Mouse (Mus musculus) heart, adult 2 months (tissue): ENCODE results near the gene Fut9. TPM values are rescaled to one million over a fixed set of nuclear protein-coding genes. Genes with fewer than 3 reads are reported as not detected.

Source experiments
- DNase-seq, 2 experiments: peaks; one replicate each; pipeline ENCODE4 v3.0.0; 2021
- H3K27ac ChIP-seq: fragments of 200-600 bp; 2 replicates; pipeline ENCODE4 v1.8.1; 2022
- H3K27me3 ChIP-seq: fragments of 200-500 bp; 2 replicates; pipeline ENCODE4 v1.6.1; 2012; ENCODE audit warnings: mild to moderate bottlenecking, low read length, inconsistent platforms, mixed read lengths; ENCODE audit not compliant: control insufficient read depth, insufficient read depth
- H3K36me3 ChIP-seq: fragments of 200-500 bp; 2 replicates; pipeline ENCODE4 v1.6.1; 2012; ENCODE audit warnings: low read length, inconsistent platforms; ENCODE audit not compliant: control insufficient read depth, insufficient read depth
- H3K4me1 ChIP-seq: fragments of 200-500 bp; 2 replicates; pipeline ENCODE4 v1.6.1; 2011; ENCODE audit warnings: low read length; ENCODE audit not compliant: control insufficient read depth, insufficient read depth
- H3K4me3 ChIP-seq: fragments of 200-600 bp; 2 replicates; pipeline ENCODE4 v1.8.1; 2022
- H3K79me2 ChIP-seq: fragments of 200-500 bp; replicated peaks from 2 replicates; pipeline ENCODE4 v1.6.1; 2012; ENCODE audit warnings: mild to moderate bottlenecking, inconsistent platforms, low read length, moderate library complexity, mixed read lengths; ENCODE audit not compliant: control insufficient read depth, insufficient read depth
- H3K9ac ChIP-seq: fragments of 200-500 bp; 2 replicates; pipeline ENCODE4 v1.6.1; 2012; ENCODE audit warnings: low read depth, mild to moderate bottlenecking, control low read depth, inconsistent platforms, low read length, mixed read lengths
- CTCF ChIP-seq: fragments of 200-600 bp; IDR thresholded peaks from 2 replicates; pipeline ENCODE4 v1.8.1; 2022; ENCODE audit warnings: antibody characterized with exemption, mild to moderate bottlenecking, moderate library complexity
- EP300 ChIP-seq: fragments of 200-500 bp; IDR thresholded peaks from 2 replicates; pipeline ENCODE4 v1.6.1; 2011; ENCODE audit warnings: low read depth, low read length, control low read depth; ENCODE audit not compliant: insufficient read depth
- POLR2A ChIP-seq: fragments of 200-500 bp; IDR thresholded peaks from 2 replicates; pipeline ENCODE4 v1.6.1; 2011; ENCODE audit warnings: mild to moderate bottlenecking, low read depth, low read length, control low read depth; ENCODE audit not compliant: insufficient read depth
- WGBS: fragments of 180-500 bp; shearing (Covaris S2); methylation state at CpG from one replicate; pipeline ENCODE4 v1.1.7; 2018; 5-methylcytosine and 5-hydroxymethylcytosine counted together
- intact Hi-C: fragments of 180-260 bp; cut with DNase I; formaldehyde crosslinking; loops from one replicate; pipeline ENCODE4 v1.15.1; 2025
- polyA plus RNA-seq: library from polyadenylated mRNA; depleted of rRNA; stranded (reverse); fragments of >200 nt; gene quantifications from 2 replicates; pipeline ENCODE4 v1.2.3, GENCODE M21; 2012
- total RNA-seq, 2 experiments: library from RNA; stranded (reverse); gene quantifications; 2 replicates each; pipeline ENCODE4 v1.2.3; 2021

Fut9 gene
- total and polyA plus RNA-seq, 3 experiments = 0.02 TPM; not detected in 2

DNA sequence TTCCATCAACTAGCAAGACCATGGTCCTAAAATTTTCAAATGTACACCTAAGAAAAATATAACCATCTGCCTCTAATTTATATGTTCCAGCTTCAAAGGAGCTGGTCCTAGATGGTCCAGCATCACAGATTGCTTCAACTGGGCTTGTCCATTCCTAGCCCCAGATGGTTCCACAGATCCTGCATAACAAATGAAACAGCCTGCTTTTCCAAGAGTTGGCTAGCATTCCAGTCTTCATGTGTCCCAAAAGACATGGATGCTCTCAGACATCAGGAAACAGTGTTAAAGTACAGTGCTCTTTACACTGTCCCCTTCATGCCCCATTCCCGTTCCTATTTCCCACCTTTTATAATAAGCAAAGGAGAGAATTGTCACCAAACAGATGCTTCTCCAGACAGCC, 135.8 kb downstream of the Fut9 start:
- intact Hi-C loops = no loop called here
- H3K27me3 ChIP-seq = no peaks in the 10 kb centered on the region
- 68% methylated on average over 1 of the region's 1 CpGs for WGBS

DNA sequence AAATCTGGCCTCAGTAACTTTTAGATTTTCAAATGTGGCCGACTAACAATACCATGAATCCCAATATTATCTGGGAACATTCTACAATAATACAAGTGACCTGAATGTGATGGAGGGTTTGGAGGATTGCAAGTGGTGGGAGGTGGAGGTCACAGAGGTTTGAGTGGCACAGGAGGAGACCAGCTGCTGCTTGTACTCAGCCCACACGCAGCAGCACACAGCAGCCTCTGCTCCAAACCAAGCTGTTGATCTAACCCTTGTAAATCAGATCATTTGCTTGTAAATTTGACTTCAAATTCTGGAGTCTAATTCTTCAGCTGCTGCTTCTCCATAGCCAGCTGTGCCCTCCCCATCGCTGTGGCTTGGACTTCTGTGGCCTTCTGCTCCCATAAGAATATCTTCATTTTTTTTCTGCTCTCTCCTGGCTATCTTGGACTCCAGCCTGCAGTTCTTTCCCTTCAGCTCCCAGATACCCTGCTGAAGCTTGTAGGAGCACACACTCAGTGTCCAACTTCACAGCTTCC, 138.8 kb downstream of the Fut9 start:
- TF ChIP-seq EP300 (no peak), POLR2A (no peak), CTCF (no peak)
- no peaks in the 10 kb centered on the region for H3K79me2 ChIP-seq
- H3K4me3 ChIP-seq = no peak overlapping the region
- 66% methylated on average over 3 of the region's 3 CpGs for WGBS
- no peak overlapping the region for H3K27ac ChIP-seq
- no peaks in the 10 kb centered on the region for H3K4me1 ChIP-seq
- intact Hi-C loops = no loop called here
- no peaks in the 10 kb centered on the region for H3K36me3 ChIP-seq
- no peaks in the 10 kb centered on the region for H3K27me3 ChIP-seq
- H3K9ac ChIP-seq = no peak overlapping the region
- no peak for DNase-seq

More for the DNA sequence above, 135.8 kb downstream of the Fut9 start:
- no peak for DNase-seq
- no peaks in the 10 kb centered on the region for H3K36me3 ChIP-seq
- no peaks in the 10 kb centered on the region for H3K4me1 ChIP-seq
- H3K79me2 ChIP-seq = no peaks in the 10 kb centered on the region
- no peak overlapping the region for H3K4me3 ChIP-seq
- no peak overlapping the region for H3K9ac ChIP-seq
- TF ChIP-seq POLR2A (no peak), EP300 (no peak), CTCF (no peak)
- H3K27ac ChIP-seq = no peak overlapping the region

- intact Hi-C loops = no loop called here
- DNase-seq = no peak
Observed at GRCm38 (mm10) chr4:25658792-25659191, 141.3 kb downstream of the Fut9 start.

GRCm38 (mm10) chr4:25651902-25652301, 148.1 kb downstream of the Fut9 start:
- no peak overlapping the region for H3K9ac ChIP-seq
- no peak for DNase-seq
- no peak overlapping the region for H3K27ac ChIP-seq
- intact Hi-C loops = no loop called here
- 79% methylated on average over 3 of the region's 3 CpGs for WGBS
- no peaks in the 10 kb centered on the region for H3K4me1 ChIP-seq
- H3K27me3 ChIP-seq = no peaks in the 10 kb centered on the region
- TF ChIP-seq CTCF (no peak), EP300 (no peak), POLR2A (no peak)
- no peaks in the 10 kb centered on the region for H3K79me2 ChIP-seq
- H3K36me3 ChIP-seq = no peaks in the 10 kb centered on the region
- H3K4me3 ChIP-seq = no peak overlapping the region

More at GRCm38 (mm10) chr4:25658792-25659191, 141.3 kb downstream of the Fut9 start:
- no peak overlapping the region for H3K9ac ChIP-seq
- no peak for TF ChIP-seq POLR2A
- no peak for TF ChIP-seq CTCF
- no peaks in the 10 kb centered on the region for H3K27me3 ChIP-seq
- no peak overlapping the region for H3K27ac ChIP-seq
- H3K79me2 ChIP-seq = no peaks in the 10 kb centered on the region
- H3K4me3 ChIP-seq = no peak overlapping the region
- 37% methylated on average over 3 of the region's 3 CpGs for WGBS
- H3K36me3 ChIP-seq = no peaks in the 10 kb centered on the region
- no peaks in the 10 kb centered on the region for H3K4me1 ChIP-seq

GRCm38 (mm10) chr4:25648107-25648506, 151.9 kb downstream of the Fut9 start:
- intact Hi-C loops = no loop called here
- TF ChIP-seq EP300 (no peak), POLR2A (no peak), CTCF (no peak)
- no peak overlapping the region for H3K4me3 ChIP-seq
- no peak overlapping the region for H3K9ac ChIP-seq
- H3K79me2 ChIP-seq = no peaks in the 10 kb centered on the region
- 81% methylated on average over 2 of the region's 2 CpGs for WGBS
- H3K36me3 ChIP-seq = no peaks in the 10 kb centered on the region
- DNase-seq = no peak
- H3K27me3 ChIP-seq = no peaks in the 10 kb centered on the region
- no peak overlapping the region for H3K27ac ChIP-seq
- no peaks in the 10 kb centered on the region for H3K4me1 ChIP-seq

DNA sequence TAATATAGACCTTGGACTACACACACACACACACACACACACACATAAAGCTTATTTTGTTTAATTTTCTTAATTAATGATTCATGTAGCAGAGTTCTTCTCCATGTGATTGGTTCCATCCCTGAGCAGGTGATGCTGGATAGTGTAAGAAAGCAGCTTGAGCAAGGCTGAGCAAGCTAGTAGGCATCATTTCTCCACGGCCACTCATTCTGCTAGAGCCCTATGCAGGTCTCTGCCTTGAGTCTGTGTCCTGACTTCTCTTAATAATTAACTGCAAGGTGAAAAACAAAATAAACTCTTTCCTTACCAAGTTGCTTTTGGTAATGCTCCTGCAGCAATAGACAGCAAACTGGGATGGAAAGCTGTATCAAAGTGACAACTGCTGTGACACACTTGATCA, 152.5 kb downstream of the Fut9 start:
- H3K79me2 ChIP-seq = no peaks in the 10 kb centered on the region
- no peak for TF ChIP-seq POLR2A
- TF ChIP-seq EP300 = no peak
- no peak for TF ChIP-seq CTCF
- 68% methylated on average over 1 of the region's 1 CpGs for WGBS

GRCm38 (mm10) chr4:25645580-25645979, 154.5 kb downstream of the Fut9 start:
- no peaks in the 10 kb centered on the region for H3K36me3 ChIP-seq
- no peak overlapping the region for H3K27ac ChIP-seq
- WGBS = 55% methylated on average over 2 of the region's 2 CpGs
- TF ChIP-seq CTCF = no peak
- no peak for TF ChIP-seq EP300
- no peak for TF ChIP-seq POLR2A
- no peak overlapping the region for H3K9ac ChIP-seq
- intact Hi-C loops = no loop called here
- H3K79me2 ChIP-seq = no peaks in the 10 kb centered on the region
- no peak overlapping the region for H3K4me3 ChIP-seq
- DNase-seq = no peak
- H3K4me1 ChIP-seq = no peaks in the 10 kb centered on the region
- H3K27me3 ChIP-seq = no peaks in the 10 kb centered on the region

More for the DNA sequence above, 152.5 kb downstream of the Fut9 start:
- H3K4me1 ChIP-seq = no peaks in the 10 kb centered on the region
- H3K27me3 ChIP-seq = no peaks in the 10 kb centered on the region
- no peaks in the 10 kb centered on the region for H3K36me3 ChIP-seq
- H3K4me3 ChIP-seq = no peak overlapping the region
- H3K9ac ChIP-seq = no peak overlapping the region
- DNase-seq = no peak
- H3K27ac ChIP-seq = no peak overlapping the region
- intact Hi-C loops = no loop called here
